Mouse (Mus musculus) frontal cortex, postnatal 14 days (tissue): ENCODE results near the gene Grin3b.

Source experiments
- DNase-seq, 2 experiments: peaks; one replicate each; pipeline ENCODE4 v3.0.0; 2022; ENCODE audit warnings: low spot score in 2 of 2

Gene Grin3b

DNA sequence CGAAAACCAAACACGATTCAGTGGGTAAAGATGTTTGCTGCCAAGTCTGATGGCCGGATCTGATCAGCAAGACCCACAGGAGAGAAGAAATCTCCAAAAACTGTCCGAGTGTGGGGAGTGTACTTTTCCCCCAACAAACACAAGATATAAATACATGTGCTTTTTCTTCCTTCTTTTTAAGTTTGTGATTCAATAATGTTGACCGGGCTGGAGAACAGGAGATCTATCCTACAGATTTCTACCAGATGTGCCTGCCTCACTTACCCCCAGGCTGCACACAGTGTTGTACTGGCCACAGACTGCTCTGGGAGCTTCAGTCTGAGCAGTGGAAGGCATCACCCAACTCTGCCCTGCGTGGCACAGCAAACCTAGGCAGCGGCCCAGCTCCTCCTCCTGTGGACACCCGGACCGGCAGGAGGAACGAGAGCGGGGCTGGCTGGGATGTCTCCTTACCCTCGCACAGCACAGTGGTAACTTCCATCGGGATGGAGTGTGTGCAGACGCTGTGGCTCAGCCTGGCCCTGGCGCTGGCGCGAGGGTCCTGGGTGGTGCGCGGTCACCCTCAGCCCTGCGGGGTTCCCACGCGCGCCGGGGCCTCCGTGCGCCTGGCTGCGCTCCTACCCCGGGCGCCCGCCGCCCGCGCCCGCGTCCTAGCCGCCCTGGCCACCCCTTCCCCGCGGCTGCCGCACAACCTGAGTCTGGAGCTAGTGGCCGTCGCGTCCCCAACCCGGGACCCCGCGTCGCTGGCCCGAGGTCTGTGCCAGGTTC is at the start of gene Grin3b:
Gene Grin3b (plus strand): TSS at position 301 of the 768 bp plus-strand sequence.
- no peak for DNase-seq

DNA sequence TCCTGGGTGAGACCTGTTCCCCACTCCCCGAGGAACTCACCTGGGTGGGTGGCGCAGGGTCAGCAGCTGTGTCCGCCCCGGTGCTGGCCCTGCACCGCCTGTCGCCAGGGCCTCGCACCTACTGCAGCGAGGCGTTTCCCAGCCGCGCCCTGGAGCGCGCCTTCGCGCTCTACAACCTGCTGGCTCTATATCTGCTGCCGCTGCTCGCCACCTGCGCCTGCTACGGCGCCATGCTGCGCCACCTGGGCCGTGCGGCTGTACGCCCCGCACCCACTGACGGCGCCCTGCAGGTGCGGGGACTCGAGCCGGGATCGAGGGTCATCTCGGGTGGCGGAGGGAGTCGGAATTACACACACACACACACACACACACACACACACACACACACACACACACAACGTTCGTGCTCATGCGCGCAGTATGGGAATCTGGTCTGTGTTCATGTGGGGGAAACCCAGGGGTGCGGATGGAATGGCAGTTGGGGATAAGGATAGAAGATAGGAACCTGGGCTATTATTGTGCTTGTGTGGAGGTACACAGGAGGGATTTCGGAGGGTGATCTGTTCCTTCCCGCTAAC is 49.5 kb upstream of the Grin3b start, which contains the start of gene R3hdm4:
Gene R3hdm4 (minus strand): TSS at position 251 of the 578 bp plus-strand sequence.
- DNase-seq = no peak

DNA sequence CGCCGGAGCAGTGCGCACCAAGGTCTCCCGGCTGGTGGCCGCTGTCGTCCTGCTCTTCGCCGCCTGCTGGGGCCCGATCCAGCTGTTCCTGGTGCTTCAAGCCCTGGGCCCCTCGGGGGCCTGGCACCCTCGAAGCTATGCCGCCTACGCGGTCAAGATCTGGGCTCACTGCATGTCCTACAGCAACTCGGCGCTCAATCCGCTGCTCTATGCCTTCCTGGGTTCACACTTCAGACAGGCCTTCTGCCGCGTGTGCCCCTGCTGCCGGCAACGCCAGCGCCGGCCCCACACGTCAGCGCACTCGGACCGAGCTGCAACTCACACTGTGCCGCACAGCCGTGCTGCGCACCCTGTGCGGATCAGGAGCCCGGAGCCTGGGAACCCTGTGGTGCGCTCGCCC is 48.9 kb upstream of the Grin3b start:
- no peak for DNase-seq

DNA sequence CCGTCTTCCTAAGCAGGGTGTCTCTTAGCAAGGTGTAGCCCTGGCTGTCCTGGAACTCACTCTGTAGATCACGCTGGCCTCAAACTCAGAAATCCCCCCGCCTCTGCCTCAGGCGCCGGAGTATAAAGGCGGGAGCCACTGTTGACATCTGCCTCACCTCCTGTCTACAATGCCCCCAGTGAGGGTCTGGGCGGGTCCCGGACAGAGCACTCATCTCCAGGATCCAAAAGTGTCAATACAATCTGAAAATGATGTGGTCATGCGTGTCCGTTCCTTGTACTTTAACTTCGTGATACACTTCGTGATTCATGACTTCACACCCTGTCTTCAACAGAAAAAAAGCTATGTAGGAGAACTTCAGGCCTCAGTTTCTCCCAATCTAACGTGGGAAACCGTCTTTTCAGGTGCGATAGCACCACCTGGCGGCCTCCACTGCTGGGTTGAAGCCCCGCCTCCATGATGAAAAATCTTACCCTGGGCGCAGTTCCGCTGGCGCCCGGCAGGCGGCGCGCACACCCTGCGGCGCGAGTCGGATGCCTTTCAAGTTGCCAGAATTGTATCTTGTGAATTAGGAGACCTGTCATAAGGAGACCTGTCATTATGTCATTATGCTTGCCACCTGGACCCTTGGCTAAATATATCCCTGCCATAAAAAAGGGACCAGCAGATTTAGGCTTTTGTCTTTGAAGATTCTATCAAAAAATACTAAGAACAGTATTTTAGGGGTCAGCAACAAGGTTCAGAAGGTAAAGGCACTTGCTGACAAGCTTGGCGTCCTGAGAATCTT is 45.3 kb upstream of the Grin3b start:
- DNase-seq = peak; percentile 87 to 95

DNA sequence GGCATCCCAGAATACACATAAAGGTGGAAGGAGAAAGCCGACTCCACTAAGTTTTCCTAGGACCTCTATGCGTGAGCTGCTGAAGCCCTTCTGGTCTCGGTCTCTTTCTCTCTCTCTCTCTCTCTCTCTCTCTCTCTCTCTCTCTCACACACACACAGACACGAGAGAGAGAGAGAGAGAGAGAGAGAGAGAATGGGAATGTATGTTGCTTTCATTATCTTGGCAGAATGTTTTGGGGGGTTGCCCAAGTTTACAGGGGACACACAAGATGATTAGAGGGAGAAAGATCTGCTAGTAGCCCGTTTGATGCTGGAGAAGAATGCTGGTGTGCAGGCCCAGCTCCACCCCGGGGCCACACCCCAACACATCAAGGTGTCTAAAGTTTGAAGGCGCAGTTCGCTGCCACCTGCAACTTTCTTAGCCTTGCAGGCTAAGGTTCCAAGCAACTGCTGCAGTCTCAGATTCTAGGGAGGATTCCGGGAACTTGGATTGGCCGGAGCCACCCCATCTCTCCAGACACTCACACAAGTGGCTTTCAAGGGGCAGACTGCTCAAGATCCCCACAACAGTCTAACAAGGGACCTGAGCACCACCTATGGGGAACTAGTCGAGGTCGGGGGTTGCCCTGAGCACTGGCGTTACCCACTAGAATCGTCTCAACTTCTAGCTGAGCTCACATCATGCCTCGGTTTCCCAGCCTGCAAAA is 44.6 kb upstream of the Grin3b start:
- DNase-seq = no peak

DNA sequence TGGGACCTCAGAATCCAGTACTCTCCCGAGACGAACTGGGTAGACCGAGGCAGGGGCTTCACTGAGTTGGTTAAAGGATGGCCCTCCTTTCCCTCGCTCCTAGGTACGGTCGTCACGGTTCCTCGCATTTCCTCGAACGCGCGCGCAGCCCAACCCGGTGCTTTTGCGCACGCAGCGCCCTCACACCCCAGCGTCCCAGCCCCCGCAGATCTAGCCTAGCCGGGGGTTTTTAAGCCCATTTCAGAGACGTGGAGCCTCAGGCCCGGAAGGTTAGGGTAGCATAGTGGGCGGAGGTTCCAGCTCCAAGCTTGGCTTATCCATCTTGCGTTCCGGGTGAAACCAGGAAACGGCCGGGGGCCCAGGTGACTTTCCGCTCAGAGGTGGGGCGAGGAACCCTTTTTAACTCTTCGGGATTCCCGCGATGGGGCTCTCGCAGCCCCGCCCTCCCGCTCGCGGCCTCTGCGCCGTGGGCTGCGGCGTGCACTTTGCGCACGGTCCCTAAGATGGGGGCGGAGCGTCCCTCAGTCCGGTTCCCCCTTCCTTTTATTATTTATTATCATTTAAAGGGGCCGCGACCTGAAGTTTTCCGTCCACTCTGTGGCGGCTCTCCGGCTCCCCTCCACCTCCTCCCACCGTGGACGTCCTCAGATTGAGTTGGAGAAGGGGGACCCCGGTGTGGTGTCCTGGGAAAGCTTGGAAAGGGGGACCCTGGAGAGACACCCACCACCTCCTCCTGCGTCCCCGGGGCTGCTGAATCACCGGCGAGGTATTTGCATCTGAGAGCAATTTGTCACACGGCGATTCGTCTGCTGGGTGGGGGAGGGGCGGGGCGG is 43.8 kb upstream of the Grin3b start, which contains the start of gene Arid3a:
Gene Arid3a (plus strand): TSS at position 553 of the 833 bp plus-strand sequence.
- DNase-seq = peak; percentile 77 to 79

DNA sequence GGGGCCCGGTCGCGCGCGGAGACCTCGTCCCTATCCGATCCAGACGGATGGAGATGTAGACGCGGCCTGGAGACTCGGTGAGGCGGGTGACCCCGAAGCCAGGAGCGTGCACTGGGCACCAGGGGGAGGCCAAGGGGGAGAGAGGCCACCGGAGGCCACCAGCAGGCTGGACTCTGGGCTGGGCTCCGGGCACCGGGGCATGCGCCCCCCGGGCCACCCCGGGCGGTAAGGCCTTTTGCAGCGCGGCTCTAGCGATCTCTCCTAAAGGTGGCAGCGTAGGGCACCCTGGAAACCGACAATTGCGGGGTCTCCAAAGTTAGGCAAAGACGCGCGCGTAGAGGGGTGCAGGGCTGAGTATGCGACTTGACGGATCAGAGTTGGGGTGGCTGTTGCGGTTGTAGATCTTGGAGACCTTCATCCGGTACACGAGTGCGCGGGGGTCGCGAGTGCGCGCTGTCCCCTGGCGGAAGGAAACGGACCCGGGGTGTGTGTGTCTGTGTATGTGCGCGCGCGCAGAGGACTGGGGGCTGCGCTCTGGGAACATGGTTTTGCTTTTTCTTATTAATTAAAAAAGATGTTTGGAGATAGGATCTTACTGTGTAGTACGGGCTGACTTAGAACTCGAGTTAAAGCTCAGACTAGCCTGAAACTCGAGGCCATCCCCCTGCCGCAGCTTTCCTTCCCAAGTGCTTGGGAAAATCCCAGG is 43.0 kb upstream of the Grin3b start:
- DNase-seq = peak in 1 of 2 experiments; percentile 57

DNA sequence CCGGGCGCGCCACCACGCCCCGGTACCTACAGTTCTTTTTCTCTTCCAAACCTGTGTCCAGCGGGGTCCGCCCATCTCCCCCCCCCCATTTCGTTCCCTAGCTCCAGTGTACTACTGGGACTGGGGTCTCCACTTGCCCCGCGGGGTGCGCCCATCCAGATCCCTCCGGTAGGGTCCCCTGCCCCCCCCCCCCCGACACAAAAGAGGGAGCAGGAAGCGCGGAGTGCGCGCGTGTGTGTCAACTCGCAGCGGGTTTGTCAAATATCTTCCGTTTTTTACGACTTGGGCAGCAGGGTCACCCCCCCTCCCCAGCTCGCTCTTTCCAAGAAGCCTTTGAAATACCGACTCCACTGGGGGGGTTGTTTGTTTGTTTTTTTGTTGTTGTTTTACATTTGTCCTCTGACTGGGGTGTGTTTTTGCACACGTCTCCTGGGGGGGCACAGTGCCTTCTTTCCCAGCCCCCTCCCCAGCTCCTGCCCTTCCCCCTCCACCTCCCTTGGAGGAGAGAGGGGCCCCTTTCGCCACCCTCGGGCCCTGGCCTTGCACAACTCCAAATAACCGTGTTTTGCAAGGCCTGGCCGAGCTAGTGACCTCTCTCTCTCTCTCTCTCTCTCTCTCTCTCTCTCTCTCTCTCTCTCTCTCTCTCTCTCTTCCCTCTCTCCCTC is 42.4 kb upstream of the Grin3b start:
- DNase-seq = no peak

DNA sequence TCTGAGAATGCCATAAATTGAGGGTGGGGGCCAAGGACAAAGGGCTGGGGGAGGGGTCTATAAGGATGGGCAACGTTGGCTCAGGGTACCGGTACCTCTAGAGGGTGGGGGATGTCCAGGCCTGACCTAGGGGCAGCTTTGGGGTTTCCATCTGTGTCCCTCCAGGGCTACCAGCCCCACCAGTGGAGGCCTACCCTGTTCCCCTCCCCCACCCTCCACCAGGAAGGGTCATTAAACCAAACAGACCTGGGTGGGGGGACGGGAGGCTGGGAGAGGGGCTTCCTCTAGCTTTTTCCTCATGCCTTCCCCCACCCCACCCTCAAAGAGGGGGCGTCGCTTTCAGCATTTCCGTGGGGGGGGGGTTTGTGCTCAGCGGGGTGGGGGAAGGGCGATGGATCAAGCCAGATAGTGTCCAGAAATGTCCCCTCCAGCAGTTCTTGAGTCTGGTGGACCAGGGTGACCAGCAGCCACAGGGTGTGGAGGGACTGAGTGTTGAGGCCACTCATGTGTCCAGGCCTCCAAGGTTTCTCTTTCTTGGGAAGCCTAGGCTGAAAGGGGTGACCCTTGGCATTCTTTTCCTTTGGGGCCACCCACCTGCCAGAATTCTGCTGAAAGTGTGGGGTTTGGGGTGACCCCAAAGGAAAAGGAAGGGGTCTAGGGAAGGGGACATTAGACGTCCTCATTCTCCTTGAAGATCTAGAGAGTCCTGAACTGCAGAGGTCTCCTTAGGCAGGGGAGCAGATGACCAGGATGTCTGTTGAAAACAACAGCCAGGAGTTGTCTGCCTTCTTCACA is 41.4 kb upstream of the Grin3b start:
- no peak for DNase-seq

DNA sequence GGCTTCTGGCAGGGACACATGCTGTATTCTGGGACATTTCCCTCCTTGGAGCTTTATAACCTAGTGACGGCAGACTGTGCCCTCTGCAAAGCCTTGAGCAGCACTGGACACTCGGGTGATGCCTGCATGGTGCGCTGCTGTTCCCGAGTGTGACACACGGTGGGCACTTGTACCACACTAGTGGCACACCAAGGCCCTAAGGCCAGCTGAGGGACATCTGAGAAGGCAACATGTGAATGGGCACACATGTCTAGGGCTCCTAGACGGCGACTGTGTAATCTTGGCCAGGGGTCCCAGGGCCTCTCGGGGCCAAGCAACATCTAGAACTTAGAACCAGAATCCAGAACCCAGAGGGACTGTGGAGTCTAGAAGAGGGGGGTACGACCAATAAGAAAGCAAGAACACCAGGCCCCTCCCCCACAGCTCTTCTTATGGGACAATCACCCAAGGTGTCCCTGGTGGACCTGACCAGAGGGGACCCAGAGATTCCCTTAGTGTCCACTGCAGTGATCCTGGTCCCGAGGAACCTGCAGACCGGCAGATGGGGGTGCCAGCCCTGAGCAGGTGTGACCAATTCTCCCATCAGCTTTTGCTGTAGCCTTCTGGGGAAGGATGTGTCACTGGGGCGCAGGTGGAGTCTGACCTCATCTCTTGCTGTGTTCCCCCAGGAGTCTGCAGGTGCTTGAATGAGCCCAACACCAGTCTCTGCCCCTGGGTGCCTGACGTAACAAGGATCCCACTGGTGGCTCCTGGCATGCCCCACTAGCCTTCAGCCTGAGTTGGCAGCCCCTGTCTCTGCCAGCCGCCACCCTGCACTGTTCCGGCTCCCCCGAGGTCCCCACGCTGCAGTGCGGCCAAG is 40.3 kb upstream of the Grin3b start:
- DNase-seq = no peak

DNA sequence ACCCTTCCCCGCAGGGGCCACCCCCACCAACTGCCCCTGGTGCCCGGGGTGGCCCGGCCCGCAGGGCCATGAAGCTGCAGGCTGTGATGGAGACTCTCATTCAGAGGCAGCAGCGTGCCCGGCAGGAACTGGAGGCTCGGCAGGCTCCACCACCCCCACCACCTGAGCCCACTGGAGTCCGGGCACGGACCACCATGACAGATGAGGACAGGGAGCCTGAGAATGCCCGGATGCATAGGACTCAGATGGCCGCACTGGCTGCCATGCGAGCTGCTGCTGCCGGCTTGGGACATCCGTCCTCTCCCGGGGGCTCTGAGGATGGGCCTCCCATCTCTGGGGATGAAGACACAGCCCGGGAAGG is 39.7 kb upstream of the Grin3b start:
- DNase-seq = no peak

DNA sequence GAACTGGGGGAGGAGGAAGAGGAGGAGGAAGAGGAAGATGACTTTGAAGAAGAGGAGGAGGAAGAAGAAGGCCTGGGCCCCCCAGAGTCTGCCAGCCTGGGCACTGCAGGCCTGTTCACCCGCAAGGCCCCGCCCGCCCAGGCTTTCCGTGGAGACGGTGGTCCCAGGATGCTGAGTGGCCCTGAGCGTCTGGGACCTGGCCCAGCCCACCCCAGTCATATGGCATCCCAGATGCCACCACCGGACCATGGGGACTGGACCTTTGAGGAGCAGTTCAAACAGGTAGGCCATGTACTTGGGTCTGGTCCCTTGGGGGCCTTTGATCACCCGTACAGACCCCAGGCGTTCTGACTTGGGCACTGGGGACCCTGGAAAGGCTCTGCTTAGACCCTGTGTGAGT is 38.7 kb upstream of the Grin3b start:
- DNase-seq = no peak

DNA sequence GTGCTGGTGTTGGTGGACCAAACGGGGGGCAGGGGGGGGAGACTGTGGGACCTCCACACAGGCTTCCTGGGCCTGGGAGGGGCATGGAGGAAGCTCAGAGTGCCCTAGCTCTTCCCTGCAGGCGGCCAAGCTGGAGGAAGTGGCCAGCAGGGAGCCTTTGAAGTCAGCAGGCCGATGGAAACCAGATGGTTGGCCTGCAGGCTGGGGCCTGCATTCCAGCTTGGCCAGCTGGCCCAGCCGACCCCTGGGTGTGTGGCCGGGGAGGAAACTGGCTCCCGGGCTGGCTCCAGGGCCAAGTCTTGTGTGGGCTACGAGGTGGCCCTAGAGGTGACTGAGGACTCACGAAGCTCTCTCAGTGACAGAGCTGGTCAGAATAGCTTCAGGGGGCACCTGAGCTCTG is 37.8 kb upstream of the Grin3b start:
- no peak for DNase-seq

DNA sequence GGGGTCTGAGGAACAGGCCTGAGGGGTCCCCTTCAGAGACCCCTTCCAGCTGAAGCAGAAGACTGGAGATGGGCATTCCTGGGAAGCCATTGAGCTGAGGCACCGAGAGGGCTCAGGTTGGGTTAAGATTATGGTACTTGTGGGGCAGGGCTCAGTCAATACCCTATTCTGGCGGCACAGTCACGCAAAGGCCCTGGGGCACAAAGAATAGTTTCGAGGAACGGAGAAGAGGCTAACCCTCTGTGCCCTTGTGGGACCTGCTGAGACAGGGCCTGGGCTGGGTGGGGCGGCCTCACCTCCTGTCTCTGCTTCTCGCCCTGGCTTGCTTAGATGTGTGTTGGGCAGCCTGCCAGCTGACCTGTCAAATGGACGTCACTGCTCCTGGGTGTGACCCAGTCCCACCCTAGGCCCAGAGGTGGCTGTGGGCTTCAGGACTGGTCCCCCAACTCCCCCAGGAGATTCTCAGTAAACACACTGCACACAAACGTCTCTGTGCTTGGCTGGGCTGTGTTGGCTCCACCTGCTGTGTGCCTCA is 37.3 kb upstream of the Grin3b start:
- DNase-seq = no peak

DNA sequence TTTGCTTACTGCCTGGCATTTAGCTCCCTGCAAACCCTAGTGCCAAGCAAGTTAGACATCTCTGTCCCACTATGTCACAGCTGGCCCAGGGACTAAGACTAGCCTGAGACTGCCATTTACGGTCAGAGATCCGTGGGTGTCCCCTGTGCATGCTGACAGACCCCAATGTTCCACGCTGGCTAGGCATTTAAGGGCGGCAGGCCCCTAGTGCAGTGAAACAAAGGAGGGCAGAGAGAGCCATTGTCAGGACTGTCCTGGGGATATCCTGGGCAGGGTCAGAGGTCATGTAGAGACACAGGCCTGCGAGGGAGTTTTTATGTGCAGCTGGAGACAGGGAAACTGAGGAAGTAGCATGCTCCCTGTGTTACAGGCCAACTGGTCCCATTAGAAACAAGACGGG is 36.7 kb upstream of the Grin3b start:
- DNase-seq = no peak

DNA sequence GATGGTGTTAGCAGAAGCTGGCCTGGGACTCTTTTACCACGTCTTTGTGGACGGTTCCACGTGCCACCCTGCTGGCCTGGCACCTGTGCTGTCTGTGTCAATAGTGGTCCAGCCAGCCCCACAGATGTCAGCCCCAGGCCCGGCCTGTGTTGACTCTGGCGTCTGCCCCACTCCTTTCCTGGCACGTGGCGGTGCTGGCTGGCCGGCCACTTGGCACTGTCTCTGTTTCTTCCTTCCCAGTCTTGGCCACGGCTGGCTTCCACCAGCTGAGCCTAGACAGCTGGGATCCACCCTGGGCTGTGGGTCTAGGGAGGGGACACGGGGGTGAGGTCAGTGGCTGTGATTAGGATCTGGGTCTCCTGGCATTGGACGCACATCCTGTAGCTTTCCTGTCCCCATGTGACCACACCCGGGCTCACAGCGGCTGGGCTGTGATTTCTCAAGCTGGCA is 36.2 kb upstream of the Grin3b start:
- peak; percentile 60 to 79 for DNase-seq

DNA sequence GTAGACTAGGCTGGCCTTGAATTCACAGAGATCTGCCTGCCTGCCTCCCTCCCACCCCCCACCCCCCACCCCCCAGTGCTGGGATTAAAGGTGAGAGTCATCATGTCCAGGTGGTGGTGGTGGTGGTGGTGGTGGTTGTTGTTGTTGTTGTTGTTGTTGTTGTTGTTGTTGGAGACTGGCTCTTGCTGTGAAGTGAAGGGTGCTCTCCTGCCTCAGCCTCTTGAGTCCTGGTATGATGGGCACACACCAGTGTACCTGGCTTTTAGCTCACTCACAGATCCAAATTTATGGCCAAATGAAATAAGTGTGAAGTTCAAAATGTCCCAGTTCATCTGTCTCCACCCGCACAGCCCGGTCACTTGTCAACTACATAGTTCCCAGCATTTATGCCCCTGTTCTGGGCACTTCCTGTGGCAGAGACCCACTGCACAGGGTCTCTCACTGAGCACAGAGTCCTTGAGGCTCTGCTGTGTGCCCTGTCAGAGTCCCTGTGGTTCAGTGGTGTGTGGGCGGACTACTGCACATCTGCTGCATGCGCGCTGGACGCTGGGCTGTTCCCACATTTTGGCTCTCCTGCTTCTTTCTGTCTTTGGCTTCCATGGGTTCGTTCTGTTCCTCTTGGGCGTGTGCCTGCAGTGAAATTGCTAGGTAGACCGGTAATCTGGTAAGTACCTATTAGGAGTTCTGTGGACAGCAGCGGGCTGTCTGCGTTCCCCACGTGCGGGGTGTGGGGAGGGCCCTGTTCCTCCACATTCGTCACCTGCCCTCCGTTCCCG is 35.5 kb upstream of the Grin3b start:
- no peak for DNase-seq
